Mouse (Mus musculus) forebrain, embryonic 12.5 days (tissue): ENCODE results near the gene Tigit. TPM values are rescaled to one million over a fixed set of nuclear protein-coding genes. Genes with fewer than 3 reads are reported as not detected.

ENCODE experiments used
- ATAC-seq: fragments of 200-750 bp; cut with Nextera tagmentation; 2 replicates; pipeline ENCODE4 v1.8.0; 2017; ENCODE audit warnings: moderate TSS enrichment; ENCODE audit not compliant: low FRiP score
- H3K27ac ChIP-seq: fragments of 300-500 bp; sonication (generic); 2 replicates; pipeline ENCODE4 v1.5.1; 2016; ENCODE audit warnings: mild to moderate bottlenecking
- H3K27me3 ChIP-seq: fragments of 300-500 bp; sonication (generic); 2 replicates; pipeline ENCODE4 v1.6.1; 2016; ENCODE audit warnings: mild to moderate bottlenecking
- H3K36me3 ChIP-seq: fragments of 300-500 bp; sonication (generic); replicated peaks from 2 replicates; pipeline ENCODE4 v1.6.1; 2016; ENCODE audit warnings: mild to moderate bottlenecking
- H3K4me1 ChIP-seq: fragments of 300-500 bp; sonication (generic); 2 replicates; pipeline ENCODE4 v1.6.1; 2016
- H3K4me2 ChIP-seq: fragments of 300-500 bp; sonication (generic); 2 replicates; pipeline ENCODE4 v1.6.1; 2016; ENCODE audit warnings: mild to moderate bottlenecking, moderate library complexity
- H3K4me3 ChIP-seq: fragments of 300-500 bp; sonication (generic); replicated peaks from 2 replicates; pipeline ENCODE4 v1.5.1; 2016; ENCODE audit warnings: mild to moderate bottlenecking
- H3K9ac ChIP-seq: fragments of 300-500 bp; sonication (generic); 2 replicates; pipeline ENCODE4 v1.6.1; 2016; ENCODE audit warnings: mild to moderate bottlenecking
- H3K9me3 ChIP-seq: fragments of 300-500 bp; sonication (generic); 2 replicates; pipeline ENCODE4 v1.6.1; 2016
- WGBS: fragments of 180-500 bp; shearing (Covaris S2); methylation state at CpG from one replicate; pipeline ENCODE4 v1.1.7; 2016; 5-methylcytosine and 5-hydroxymethylcytosine counted together
- polyA plus RNA-seq: library from polyadenylated mRNA; unstranded; fragments of >200 nt; fragmentation: Nextera tagmentation; extraction: Ambion mirVana; gene quantifications from 2 replicates; pipeline ENCODE4 v1.2.1, GENCODE M21; 2016

Tigit gene
- not detected in 2 replicates for polyA plus RNA-seq

GRCm38 (mm10) chr16:43663978-43664579 is at the start of gene Tigit:
TSS of gene Tigit (minus strand) at chr16:43664146.
- Histone ChIP-seq H3K4me2 (no peak within 1 kb of the TSS), H3K9ac (no peak within 1 kb of the TSS), H3K9me3 (no peaks in the 10 kb centered on the region), H3K4me3 (no peak within 1 kb of the TSS), H3K27me3 (no peaks in the 10 kb centered on the region), H3K36me3 (no peaks in the 10 kb centered on the region), H3K4me1 (no peaks in the 10 kb centered on the region), H3K27ac (no peak within 1 kb of the TSS)
- ATAC-seq: no peak
- WGBS: 86% methylated on average over 7 of the region's 7 CpGs

GRCm38 (mm10) chr16:43711361-43711760 is 47.4 kb upstream of the Tigit start:
- no peak for ATAC-seq
- Histone ChIP-seq H3K9me3 (no peaks in the 10 kb centered on the region), H3K4me3 (no peak overlapping the region), H3K27me3 (no peaks in the 10 kb centered on the region), H3K9ac (no peak overlapping the region), H3K27ac (no peak overlapping the region), H3K4me2 (no peak overlapping the region), H3K4me1 (peaks cover 5% of the 10 kb centered on the region; the same call in 1 of the 2 replicates), H3K36me3 (no peaks in the 10 kb centered on the region)
- WGBS: 96% methylated on average over 7 of the region's 7 CpGs

- ATAC-seq: no peak
- H3K9ac ChIP-seq: no peak overlapping the region
- no peak overlapping the region for H3K4me3 ChIP-seq
- no peaks in the 10 kb centered on the region for H3K9me3 ChIP-seq
- H3K4me1 ChIP-seq: peaks cover 5% of the 10 kb centered on the region; the same call in 1 of the 2 replicates
- H3K27me3 ChIP-seq: no peaks in the 10 kb centered on the region
- H3K27ac ChIP-seq: no peak overlapping the region
- H3K36me3 ChIP-seq: no peaks in the 10 kb centered on the region
- WGBS: 90% methylated on average over 11 of the region's 11 CpGs
- H3K4me2 ChIP-seq: no peak overlapping the region
Observed at GRCm38 (mm10) chr16:43710651-43711050, 46.7 kb upstream of the Tigit start.

GRCm38 (mm10) chr16:43710134-43710475 is 46.2 kb upstream of the Tigit start:
- ATAC-seq: 0 out of 2 replicates have a peak, but pooled peaks have one; percentile 19
- no peak overlapping the region for H3K27ac ChIP-seq
- no peak overlapping the region for H3K4me3 ChIP-seq

GRCm38 (mm10) chr16:43709432-43710133 is 45.6 kb upstream of the Tigit start:
- peak; percentile 50; the same call in 1 of the 2 replicates for ATAC-seq
- Histone ChIP-seq H3K36me3 (no peaks in the 10 kb centered on the region), H3K9ac (no peak overlapping the region), H3K4me3 (no peak overlapping the region), H3K27ac (no peak overlapping the region; the same call in 1 of the 2 replicates), H3K27me3 (no peaks in the 10 kb centered on the region), H3K4me2 (no peak overlapping the region), H3K4me1 (peaks cover 5% of the 10 kb centered on the region; the same call in 1 of the 2 replicates), H3K9me3 (no peaks in the 10 kb centered on the region)
- 56% methylated on average over 9 of the region's 9 CpGs for WGBS

More at GRCm38 (mm10) chr16:43710134-43710475, 46.2 kb upstream of the Tigit start:
- H3K9me3 ChIP-seq: no peaks in the 10 kb centered on the region
- no peak overlapping the region for H3K9ac ChIP-seq
- H3K36me3 ChIP-seq: no peaks in the 10 kb centered on the region
- H3K27me3 ChIP-seq: no peaks in the 10 kb centered on the region
- H3K4me1 ChIP-seq: peaks cover 5% of the 10 kb centered on the region; the same call in 1 of the 2 replicates
- no peak overlapping the region for H3K4me2 ChIP-seq
- WGBS: 62% methylated on average over 6 of the region's 6 CpGs

- H3K4me2 ChIP-seq: no peak overlapping the region
- WGBS: 83% methylated on average over 15 of the region's 15 CpGs
- H3K36me3 ChIP-seq: no peaks in the 10 kb centered on the region
- H3K27me3 ChIP-seq: no peaks in the 10 kb centered on the region
- H3K9ac ChIP-seq: no peak overlapping the region
- ATAC-seq: peak; percentile 61
- no peak overlapping the region for H3K4me3 ChIP-seq
- peaks cover 5% of the 10 kb centered on the region; the same call in 1 of the 2 replicates for H3K4me1 ChIP-seq
- no peaks in the 10 kb centered on the region for H3K9me3 ChIP-seq
- H3K27ac ChIP-seq: peak overlapping the region; percentile 5; the same call in 1 of the 2 replicates
Observed at GRCm38 (mm10) chr16:43709062-43709413, 45.1 kb upstream of the Tigit start.

GRCm38 (mm10) chr16:43708335-43709061 is 44.6 kb upstream of the Tigit start:
- no peak overlapping the region for H3K4me2 ChIP-seq
- no peak overlapping the region for H3K9ac ChIP-seq
- 78% methylated on average over 13 of the region's 13 CpGs for WGBS
- H3K27ac ChIP-seq: 0 out of 2 replicates have a peak overlapping the region, but pooled peaks have one; percentile 5
- no peaks in the 10 kb centered on the region for H3K27me3 ChIP-seq
- H3K4me1 ChIP-seq: peaks cover 5% of the 10 kb centered on the region; the same call in 1 of the 2 replicates
- no peaks in the 10 kb centered on the region for H3K9me3 ChIP-seq
- H3K36me3 ChIP-seq: no peaks in the 10 kb centered on the region
- peak; percentile 34; the same call in 1 of the 2 replicates for ATAC-seq
- H3K4me3 ChIP-seq: no peak overlapping the region

GRCm38 (mm10) chr16:43701765-43702504 is 38.0 kb upstream of the Tigit start:
- Histone ChIP-seq H3K27me3 (no peaks in the 10 kb centered on the region), H3K4me1 (no peaks in the 10 kb centered on the region), H3K4me2 (no peak overlapping the region), H3K27ac (0 out of 2 replicates have a peak overlapping the region, but pooled peaks have one; percentile 25), H3K36me3 (no peaks in the 10 kb centered on the region), H3K9ac (no peak overlapping the region), H3K9me3 (no peaks in the 10 kb centered on the region), H3K4me3 (no peak overlapping the region)
- 80% methylated on average over 14 of the region's 14 CpGs for WGBS
- peak; percentile 49; the same call in 1 of the 2 replicates for ATAC-seq

- Histone ChIP-seq H3K4me1 (no peaks in the 10 kb centered on the region), H3K4me3 (no peak overlapping the region), H3K36me3 (no peaks in the 10 kb centered on the region), H3K9ac (no peak overlapping the region), H3K4me2 (no peak overlapping the region), H3K27me3 (no peaks in the 10 kb centered on the region), H3K9me3 (no peaks in the 10 kb centered on the region), H3K27ac (no peak overlapping the region)
- WGBS: 94% methylated on average over 8 of the region's 8 CpGs
- ATAC-seq: no peak
Observed at GRCm38 (mm10) chr16:43700575-43700974, 36.6 kb upstream of the Tigit start.

- Histone ChIP-seq H3K27me3 (no peaks in the 10 kb centered on the region), H3K4me3 (no peak overlapping the region), H3K36me3 (no peaks in the 10 kb centered on the region), H3K27ac (no peak overlapping the region), H3K4me2 (no peak overlapping the region), H3K9ac (no peak overlapping the region), H3K4me1 (no peaks in the 10 kb centered on the region), H3K9me3 (no peaks in the 10 kb centered on the region)
- 87% methylated on average over 14 of the region's 14 CpGs for WGBS
- no peak for ATAC-seq
Observed at GRCm38 (mm10) chr16:43698735-43699649, 35.0 kb upstream of the Tigit start.

- Histone ChIP-seq H3K4me3 (no peak overlapping the region), H3K9ac (no peak overlapping the region), H3K27me3 (no peaks in the 10 kb centered on the region), H3K4me1 (no peaks in the 10 kb centered on the region), H3K27ac (no peak overlapping the region), H3K36me3 (no peaks in the 10 kb centered on the region), H3K4me2 (no peak overlapping the region), H3K9me3 (no peaks in the 10 kb centered on the region)
- WGBS: 90% methylated on average over 7 of the region's 7 CpGs
- no peak for ATAC-seq
Observed at GRCm38 (mm10) chr16:43697772-43698171, 33.8 kb upstream of the Tigit start.
